Mouse (Mus musculus): Measurements from ENCODE around the gene Mylk4.

Mylk4 gene

DNA sequence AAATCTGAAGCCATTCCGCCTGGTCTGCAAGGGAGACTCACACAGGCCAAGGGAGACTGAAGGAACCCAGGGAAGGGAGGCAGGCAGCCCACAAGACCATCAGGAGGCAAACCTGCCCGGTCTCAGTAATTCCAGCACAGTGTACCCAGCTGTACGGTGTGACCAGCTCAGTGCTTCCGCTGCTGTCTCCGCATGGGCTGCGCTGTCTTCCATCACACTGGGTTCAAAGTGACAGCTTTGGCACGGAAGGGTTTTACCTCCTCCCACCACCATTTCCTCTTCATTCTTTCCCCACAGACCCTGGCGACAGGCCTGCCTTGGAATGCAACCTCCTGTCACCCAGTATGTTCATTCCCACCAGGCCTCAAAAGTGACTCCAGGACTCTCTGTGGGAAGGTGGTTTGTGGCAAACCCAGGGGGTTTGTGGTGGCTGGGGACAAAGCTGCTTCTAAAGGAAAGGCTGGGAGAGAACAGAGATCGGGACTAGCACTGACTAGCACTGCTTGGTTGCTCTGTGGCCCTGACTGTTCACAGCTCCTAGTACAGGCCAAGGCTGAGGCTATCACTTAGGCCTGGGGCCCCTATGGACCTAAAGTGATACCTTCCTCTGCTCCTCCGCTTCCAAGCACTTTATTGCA lies 77.0 kb downstream of the Mylk4 start:
- no peak for DNase-seq

DNA sequence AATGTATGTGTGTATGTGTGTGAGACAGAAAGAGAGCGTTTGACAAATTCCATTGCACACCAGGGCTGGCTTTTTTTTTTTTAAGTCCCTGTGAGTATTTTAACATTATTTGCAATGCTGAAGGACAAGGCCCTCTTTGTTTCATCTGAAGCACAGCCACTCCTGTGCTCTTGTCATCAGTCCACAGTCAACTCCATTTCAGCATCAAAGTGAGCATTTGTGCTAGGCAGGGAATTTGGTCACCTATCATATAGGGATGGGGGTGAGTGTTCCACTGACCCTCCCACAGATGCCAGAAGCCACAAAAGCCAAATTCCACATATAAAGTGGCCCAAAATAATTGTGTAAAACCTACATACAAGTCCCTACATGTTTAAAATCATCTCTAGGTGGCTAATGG lies 78.4 kb downstream of the Mylk4 start:
- no peak for DNase-seq

GRCm38 (mm10) chr13:32704911-32705310 lies 78.8 kb downstream of the Mylk4 start:
- DNase-seq: no peak

DNA sequence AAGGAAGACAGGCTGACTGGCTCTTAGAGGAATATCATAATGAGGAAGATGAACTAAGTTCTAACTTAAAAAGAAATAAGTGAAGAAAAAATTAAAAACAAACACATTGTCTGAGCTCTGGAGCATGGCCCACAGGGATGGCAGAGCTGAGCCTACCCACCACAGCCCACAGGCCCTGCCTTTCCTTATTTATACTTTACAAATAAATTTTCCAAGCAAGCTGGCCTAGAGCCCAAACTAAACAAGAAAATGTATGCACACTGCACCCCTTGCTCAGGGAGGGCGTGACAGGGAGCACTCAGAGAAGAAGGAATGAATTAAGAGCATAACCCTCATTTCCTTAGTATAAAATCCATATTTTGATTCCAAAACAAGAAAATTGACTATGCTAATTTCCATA lies 82.2 kb downstream of the Mylk4 start:
- no peak for DNase-seq

DNA sequence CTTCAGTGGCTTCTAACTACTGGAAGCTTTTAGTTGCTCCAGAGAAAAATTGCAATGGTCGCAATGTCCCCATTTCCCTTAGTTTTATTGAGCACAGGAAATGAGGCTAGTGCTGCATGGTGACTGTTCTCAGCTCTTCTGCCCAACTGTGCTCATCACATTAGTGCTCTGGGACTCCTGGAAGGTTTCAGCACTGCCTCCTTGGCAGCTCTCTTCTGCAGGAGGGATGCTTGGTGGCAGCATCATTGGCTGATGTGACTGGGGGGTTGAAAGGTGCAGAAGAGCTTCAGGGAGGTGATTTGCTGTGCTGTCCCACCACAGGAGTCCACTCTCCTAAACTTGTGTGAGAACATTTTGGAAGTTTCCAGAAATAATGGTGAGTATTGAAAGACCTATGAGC lies 84.4 kb downstream of the Mylk4 start:
- DNase-seq: no peak

DNA sequence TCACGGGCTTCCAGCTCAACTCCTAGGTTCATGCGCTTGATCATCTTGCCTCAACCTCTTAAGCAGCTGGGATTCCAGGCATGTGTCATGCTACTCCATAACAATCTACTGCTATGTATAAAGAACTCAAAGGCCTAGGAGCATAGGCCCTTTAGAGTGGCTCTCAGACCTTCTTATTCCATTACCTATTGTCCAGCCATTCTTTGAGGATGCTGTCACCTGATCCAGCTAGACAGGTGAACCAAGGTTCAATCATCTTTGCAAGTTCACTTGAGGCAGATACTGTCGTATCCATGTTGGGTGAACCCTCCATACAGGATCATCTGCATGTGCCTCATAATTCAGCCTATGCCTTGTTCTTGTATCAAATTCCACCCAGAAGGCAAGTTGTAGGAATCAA lies 84.8 kb downstream of the Mylk4 start:
- DNase-seq: no peak

GRCm38 (mm10) chr13:32693886-32694455 lies 89.8 kb downstream of the Mylk4 start:
- DNase-seq: no peak

- no peak for DNase-seq
Observed at GRCm38 (mm10) chr13:32692563-32692962, 91.2 kb downstream of the Mylk4 start.

GRCm38 (mm10) chr13:32690279-32690678 lies 93.5 kb downstream of the Mylk4 start:
- DNase-seq: no peak

GRCm38 (mm10) chr13:32680868-32681515 lies 102.8 kb downstream of the Mylk4 start:
- peak; percentile 74 for DNase-seq

DNA sequence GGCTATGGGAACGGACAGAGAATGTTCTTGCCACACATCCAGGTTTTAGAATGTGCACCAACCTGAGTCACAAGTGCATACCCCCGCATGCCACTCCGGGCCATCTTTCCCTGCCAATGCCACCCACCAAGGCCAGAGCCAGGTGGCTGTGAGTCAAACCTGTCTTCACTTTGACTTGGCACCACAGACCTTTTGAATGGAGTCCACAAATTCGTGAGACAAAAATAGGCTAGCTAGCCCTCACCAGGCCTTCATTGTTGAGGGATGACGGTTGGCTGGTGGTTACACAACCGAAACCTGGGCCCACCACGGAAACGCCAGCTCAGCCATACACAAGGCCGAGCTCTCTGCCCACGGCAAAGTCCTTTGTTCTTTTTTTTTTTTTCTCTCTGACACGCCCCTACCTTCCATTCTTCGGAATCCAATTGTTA lies 103.6 kb downstream of the Mylk4 start:
- no peak for DNase-seq

DNA sequence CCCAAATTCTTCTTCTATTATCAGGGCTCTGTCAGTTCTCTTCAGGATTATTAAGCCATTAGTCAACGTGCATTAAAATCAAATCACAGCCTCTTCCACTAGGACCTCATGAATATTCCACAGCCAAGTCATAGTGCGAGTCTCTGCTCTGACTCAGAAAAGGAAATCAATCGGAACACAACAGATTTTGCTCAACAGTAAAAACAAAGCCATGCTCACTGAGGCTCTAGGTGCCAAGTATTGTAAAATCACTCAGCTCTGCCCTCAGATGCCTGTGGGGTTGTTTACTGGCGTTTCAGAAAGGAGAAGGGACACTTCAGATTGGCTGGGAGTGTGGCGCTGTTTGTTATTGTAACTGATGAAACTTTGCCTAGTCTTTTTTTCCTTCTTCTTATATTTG lies 104.8 kb downstream of the Mylk4 start:
- DNase-seq: no peak

DNA sequence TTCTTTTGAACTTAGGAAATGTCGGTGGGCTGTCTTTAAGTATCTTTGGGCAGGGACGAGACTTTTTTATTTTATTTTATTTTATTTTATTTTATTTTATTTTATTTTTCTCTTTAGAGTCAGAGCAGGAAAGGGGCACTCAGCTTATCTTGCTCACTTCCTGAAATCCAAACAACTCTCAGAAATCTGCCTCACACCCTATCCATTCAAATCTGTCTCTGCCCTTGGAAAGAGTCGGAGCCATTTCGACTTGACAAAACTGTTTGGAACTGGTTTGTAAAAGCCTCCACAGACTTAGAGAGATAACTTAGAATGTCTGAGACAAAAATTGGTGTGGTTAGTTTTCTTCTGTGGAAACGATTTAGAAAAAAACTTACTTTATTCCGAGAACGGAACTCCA lies 113.0 kb downstream of the Mylk4 start:
- no peak for DNase-seq

DNA sequence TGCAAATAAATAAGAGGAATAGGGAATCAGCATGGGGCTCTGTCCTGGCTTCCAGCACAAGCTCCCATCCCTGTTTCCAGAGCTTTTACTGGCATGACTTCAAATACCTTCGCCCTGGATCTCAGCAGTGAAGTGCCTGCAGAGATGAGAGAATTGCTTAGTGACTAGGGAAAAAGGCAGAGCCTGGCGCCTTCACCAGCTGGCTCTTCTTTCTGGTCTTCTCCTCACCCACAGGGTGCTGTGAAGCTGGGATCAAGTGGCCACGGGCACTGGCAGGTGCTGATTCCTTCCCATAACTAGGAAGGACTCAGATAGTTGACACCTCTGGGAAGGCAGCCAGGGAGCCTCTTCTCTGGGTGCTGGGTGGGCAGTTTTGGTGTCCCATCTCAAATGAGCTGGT lies 115.5 kb downstream of the Mylk4 start:
- DNase-seq: no peak

DNA sequence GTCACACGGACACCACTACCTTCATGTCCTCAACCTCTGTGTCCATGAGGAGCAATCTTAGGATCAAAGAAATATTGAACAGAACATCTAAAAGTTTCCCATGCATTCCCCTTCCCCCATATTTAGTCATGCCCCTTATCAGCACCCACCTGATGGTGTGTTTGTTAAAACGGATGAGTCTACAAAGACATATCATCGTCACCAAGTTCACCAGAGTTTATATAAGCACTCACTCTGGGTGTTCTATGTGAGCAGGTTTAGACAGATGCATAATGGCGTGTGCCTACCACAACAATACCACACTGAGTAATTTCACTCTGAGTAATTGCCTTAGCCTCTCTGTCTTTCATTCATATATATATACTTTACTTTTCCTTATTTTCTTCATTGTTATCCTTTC lies 116.4 kb downstream of the Mylk4 start:
- no peak for DNase-seq

DNA sequence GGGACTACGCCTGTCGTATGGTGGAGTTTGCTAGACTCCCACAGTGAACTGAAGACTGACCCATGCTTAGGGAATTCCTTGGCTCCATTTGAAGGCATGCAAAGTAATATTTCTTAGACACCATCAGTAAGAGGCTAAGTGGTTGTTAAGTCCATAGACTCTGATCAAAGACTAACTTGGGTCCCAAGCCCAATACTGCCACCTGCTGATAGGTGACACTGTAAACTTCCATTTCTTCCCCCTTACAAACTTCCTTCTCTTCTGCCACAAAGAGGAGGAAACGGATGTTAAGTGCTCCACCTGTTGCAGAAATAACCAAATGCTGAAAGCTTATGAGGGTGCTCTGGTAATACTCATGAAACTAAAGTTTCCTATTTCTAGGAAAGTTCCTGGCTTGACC lies 121.7 kb downstream of the Mylk4 start:
- DNase-seq: no peak

DNA sequence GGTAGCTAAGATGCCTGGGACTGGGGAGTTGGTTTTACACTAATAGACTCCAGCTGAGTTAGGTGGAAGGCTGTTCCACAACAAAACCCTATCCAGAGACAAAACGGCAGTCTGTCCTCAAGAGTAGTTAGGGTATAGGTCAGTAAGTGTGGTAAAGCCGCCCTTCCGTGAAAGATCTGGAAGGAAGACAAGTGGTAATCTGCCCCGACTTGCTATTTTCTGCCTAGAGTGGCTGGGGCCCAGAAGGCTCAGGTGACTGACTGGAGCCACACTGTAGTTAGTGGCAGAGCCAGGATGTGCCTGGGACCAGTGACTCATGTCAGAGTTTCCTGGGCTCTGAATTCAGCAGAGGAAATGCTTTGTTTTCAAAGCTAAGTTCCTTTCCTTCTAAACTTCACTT lies 123.5 kb downstream of the Mylk4 start:
- no peak for DNase-seq

GRCm38 (mm10) chr13:32659271-32659670 lies 124.5 kb downstream of the Mylk4 start:
- DNase-seq: no peak

- DNase-seq: no peak
Observed at GRCm38 (mm10) chr13:32657583-32657982, 126.2 kb downstream of the Mylk4 start.
